Mouse (Mus musculus): Measurements from ENCODE around the gene Tpp2. TPM values are rescaled to one million over a fixed set of nuclear protein-coding genes. Genes with fewer than 3 reads are reported as not detected.
"Not testable (repeated sequence)": the region's sequence is repeated elsewhere in the genome, so short reads cannot be mapped to it uniquely, and the experiment has no call there.

Gene Tpp2
- polyA plus RNA-seq (2012; rRNA removed) = 27.8 and 35.4 TPM in 2 replicates

GRCm38 (mm10) chr1:43933488-43934415, at the start of gene Tpp2:
TSS of gene Tpp2 (plus strand) at chr1:43933647.
- no peaks in the 10 kb centered on the region for H3K36me3 ChIP-seq (ENCODE audit: control insufficient read depth, insufficient read depth, low read length)
- TF ChIP-seq CTCF (IDR thresholded peaks at IDR 0.05; ENCODE audit: control insufficient read depth, insufficient read depth, insufficient replicate concordance, low read depth, low read length) (peak; percentile 8; the same call in 1 of the 2 replicates), POLR2A (IDR thresholded peaks at IDR 0.05; ENCODE audit: control insufficient read depth, low read depth, low read length) (peak; percentile 97)

GRCm38 (mm10) chr1:43888358-43888757, 45.1 kb upstream of the Tpp2 start:
- not testable (repeated sequence) for H3K27me3 ChIP-seq (ENCODE audit: control insufficient read depth, insufficient read depth, low read length); H3K27ac ChIP-seq (ENCODE audit: control insufficient read depth, insufficient read depth, low read depth, low read length); H3K4me3 ChIP-seq (ENCODE audit: control insufficient read depth, low read depth, low read length); H3K36me3 ChIP-seq (ENCODE audit: control insufficient read depth, insufficient read depth, low read length); H3K4me1 ChIP-seq (ENCODE audit: control insufficient read depth, insufficient read depth, low read length)

More at GRCm38 (mm10) chr1:43933488-43934415, at the start of gene Tpp2:
- Histone ChIP-seq H3K4me1 (ENCODE audit: control insufficient read depth, insufficient read depth, low read length) (no peaks in the 10 kb centered on the region), H3K27me3 (ENCODE audit: control insufficient read depth, insufficient read depth, low read length) (no peaks in the 10 kb centered on the region), H3K4me3 (ENCODE audit: control insufficient read depth, low read depth, low read length) (peak within 1 kb of the TSS; percentile 99), H3K27ac (ENCODE audit: control insufficient read depth, insufficient read depth, low read depth, low read length) (peak within 1 kb of the TSS; percentile 99)

- H3K4me3 ChIP-seq (ENCODE audit: control insufficient read depth, low read depth, low read length) = no peak overlapping the region
- TF ChIP-seq CTCF (IDR thresholded peaks at IDR 0.05; ENCODE audit: control insufficient read depth, insufficient read depth, insufficient replicate concordance, low read depth, low read length) = no peak
- no peaks in the 10 kb centered on the region for H3K36me3 ChIP-seq (ENCODE audit: control insufficient read depth, insufficient read depth, low read length)
- H3K27ac ChIP-seq (ENCODE audit: control insufficient read depth, insufficient read depth, low read depth, low read length) = no peak overlapping the region
- H3K4me1 ChIP-seq (ENCODE audit: control insufficient read depth, insufficient read depth, low read length) = peaks cover 4% of the 10 kb centered on the region
- no peaks in the 10 kb centered on the region for H3K27me3 ChIP-seq (ENCODE audit: control insufficient read depth, insufficient read depth, low read length)
Measured at GRCm38 (mm10) chr1:43895742-43896141, 37.7 kb upstream of the Tpp2 start.

- H3K36me3 ChIP-seq (ENCODE audit: control insufficient read depth, insufficient read depth, low read length) = no peaks in the 10 kb centered on the region
- TF ChIP-seq CTCF (IDR thresholded peaks at IDR 0.05; ENCODE audit: control insufficient read depth, insufficient read depth, insufficient replicate concordance, low read depth, low read length) = no peak
- no peak for TF ChIP-seq POLR2A (IDR thresholded peaks at IDR 0.05; ENCODE audit: control insufficient read depth, low read depth, low read length)
- peaks cover 4% of the 10 kb centered on the region for H3K4me1 ChIP-seq (ENCODE audit: control insufficient read depth, insufficient read depth, low read length)
- no peak overlapping the region for H3K27ac ChIP-seq (ENCODE audit: control insufficient read depth, insufficient read depth, low read depth, low read length)
- no peaks in the 10 kb centered on the region for H3K27me3 ChIP-seq (ENCODE audit: control insufficient read depth, insufficient read depth, low read length)
- no peak overlapping the region for H3K4me3 ChIP-seq (ENCODE audit: control insufficient read depth, low read depth, low read length)
Measured at GRCm38 (mm10) chr1:43897131-43897530, 36.3 kb upstream of the Tpp2 start.

- peaks cover 4% of the 10 kb centered on the region for H3K4me1 ChIP-seq (ENCODE audit: control insufficient read depth, insufficient read depth, low read length)
- H3K27ac ChIP-seq (ENCODE audit: control insufficient read depth, insufficient read depth, low read depth, low read length) = no peak overlapping the region
- TF ChIP-seq POLR2A (IDR thresholded peaks at IDR 0.05; ENCODE audit: control insufficient read depth, low read depth, low read length) (no peak), CTCF (IDR thresholded peaks at IDR 0.05; ENCODE audit: control insufficient read depth, insufficient read depth, insufficient replicate concordance, low read depth, low read length) (no peak)
- H3K36me3 ChIP-seq (ENCODE audit: control insufficient read depth, insufficient read depth, low read length) = no peaks in the 10 kb centered on the region
- H3K27me3 ChIP-seq (ENCODE audit: control insufficient read depth, insufficient read depth, low read length) = no peaks in the 10 kb centered on the region
- no peak overlapping the region for H3K4me3 ChIP-seq (ENCODE audit: control insufficient read depth, low read depth, low read length)
Measured at GRCm38 (mm10) chr1:43897987-43898386, 35.5 kb upstream of the Tpp2 start.

GRCm38 (mm10) chr1:43898991-43899714, 34.3 kb upstream of the Tpp2 start:
- peaks cover 4% of the 10 kb centered on the region for H3K4me1 ChIP-seq (ENCODE audit: control insufficient read depth, insufficient read depth, low read length)
- no peak for TF ChIP-seq POLR2A (IDR thresholded peaks at IDR 0.05; ENCODE audit: control insufficient read depth, low read depth, low read length)
- TF ChIP-seq CTCF (IDR thresholded peaks at IDR 0.05; ENCODE audit: control insufficient read depth, insufficient read depth, insufficient replicate concordance, low read depth, low read length) = peak; percentile 63; the same call in 1 of the 2 replicates
- no peak overlapping the region for H3K27ac ChIP-seq (ENCODE audit: control insufficient read depth, insufficient read depth, low read depth, low read length)
- no peaks in the 10 kb centered on the region for H3K27me3 ChIP-seq (ENCODE audit: control insufficient read depth, insufficient read depth, low read length)
- peak overlapping the region; percentile 16 for H3K4me3 ChIP-seq (ENCODE audit: control insufficient read depth, low read depth, low read length)
- H3K36me3 ChIP-seq (ENCODE audit: control insufficient read depth, insufficient read depth, low read length) = no peaks in the 10 kb centered on the region

- Histone ChIP-seq H3K27ac (ENCODE audit: control insufficient read depth, insufficient read depth, low read depth, low read length) (no peak overlapping the region), H3K36me3 (ENCODE audit: control insufficient read depth, insufficient read depth, low read length) (no peaks in the 10 kb centered on the region), H3K4me3 (ENCODE audit: control insufficient read depth, low read depth, low read length) (no peak overlapping the region), H3K27me3 (ENCODE audit: control insufficient read depth, insufficient read depth, low read length) (no peaks in the 10 kb centered on the region), H3K4me1 (ENCODE audit: control insufficient read depth, insufficient read depth, low read length) (peaks cover 4% of the 10 kb centered on the region)
- TF ChIP-seq CTCF (IDR thresholded peaks at IDR 0.05; ENCODE audit: control insufficient read depth, insufficient read depth, insufficient replicate concordance, low read depth, low read length) (no peak), POLR2A (IDR thresholded peaks at IDR 0.05; ENCODE audit: control insufficient read depth, low read depth, low read length) (no peak)
Measured at GRCm38 (mm10) chr1:43902417-43902816, 31.0 kb upstream of the Tpp2 start.
